Mouse (Mus musculus): ENCODE measurements around the gene Cstf3.
A peak's percentile ranks its signal among the peaks of the same experiment; 100 is the strongest.
"Not testable (repeated sequence)": the region's sequence is repeated elsewhere in the genome, so short reads cannot be mapped to it uniquely, and the experiment has no call there.

Gene Cstf3

DNA sequence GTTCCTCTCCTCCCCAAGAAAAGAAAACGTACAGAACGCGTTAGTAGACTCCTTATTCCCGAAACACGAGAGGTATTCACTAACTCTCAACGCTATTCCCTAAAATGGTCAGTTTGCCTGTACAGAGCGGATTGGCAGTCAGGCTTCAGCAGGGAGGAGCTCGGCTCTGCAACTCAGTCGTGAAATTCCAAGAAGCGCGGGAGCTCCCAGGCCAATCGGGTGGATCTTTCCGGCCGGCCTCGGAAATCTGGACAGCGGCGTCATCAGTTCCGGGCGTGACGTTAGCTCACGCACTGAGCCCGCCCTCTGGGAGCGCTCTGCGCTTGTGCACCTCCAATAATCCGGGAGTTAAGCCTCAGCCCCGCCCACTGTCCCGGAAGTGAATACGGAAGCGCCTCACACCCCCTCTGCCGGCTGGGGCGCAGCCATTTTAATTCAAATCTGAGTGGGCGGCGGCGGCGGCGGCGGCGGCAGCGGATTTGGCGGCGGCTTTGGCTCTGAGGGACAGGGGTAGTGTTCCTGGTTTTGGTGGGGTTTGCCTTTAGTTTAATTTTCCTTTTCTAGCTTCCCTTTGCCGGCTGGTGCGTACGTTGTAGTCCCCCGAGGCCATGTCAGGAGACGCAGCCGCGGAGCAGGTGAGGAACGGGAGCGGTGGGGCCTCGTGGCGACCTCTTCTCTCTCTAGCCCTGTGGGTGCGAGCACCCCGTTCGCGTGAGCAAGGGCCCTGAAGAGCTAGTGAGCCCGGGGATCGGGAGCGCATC is at the start of gene Cstf3:
Gene Cstf3 (plus strand): TSS at position 456 of the 761 bp plus-strand sequence.
- peak; percentile 99 for DNase-seq (ENCODE audit: low read depth)

DNA sequence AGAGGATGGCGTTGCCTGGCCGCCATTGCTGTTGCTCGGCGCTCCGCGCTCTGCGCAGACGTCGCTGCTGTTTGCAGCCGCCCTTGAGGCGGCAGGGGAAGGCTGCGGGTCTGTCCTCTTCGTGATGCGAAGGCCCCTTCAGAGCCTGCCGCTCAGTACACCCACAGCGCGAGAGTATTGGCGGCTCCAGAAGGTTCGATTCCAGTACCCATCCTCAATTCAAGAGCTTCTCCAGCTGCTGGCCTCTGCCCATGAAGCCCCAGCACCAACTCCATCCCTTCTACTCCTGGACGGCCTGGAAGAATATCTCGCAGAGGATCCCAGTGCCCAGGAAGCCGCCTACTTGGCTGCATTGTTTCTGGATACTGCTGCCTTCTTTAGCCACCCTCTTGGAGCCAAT is 33.6 kb upstream of the Cstf3 start:
- DNase-seq (ENCODE audit: low read depth) = not testable (repeated sequence)

DNA sequence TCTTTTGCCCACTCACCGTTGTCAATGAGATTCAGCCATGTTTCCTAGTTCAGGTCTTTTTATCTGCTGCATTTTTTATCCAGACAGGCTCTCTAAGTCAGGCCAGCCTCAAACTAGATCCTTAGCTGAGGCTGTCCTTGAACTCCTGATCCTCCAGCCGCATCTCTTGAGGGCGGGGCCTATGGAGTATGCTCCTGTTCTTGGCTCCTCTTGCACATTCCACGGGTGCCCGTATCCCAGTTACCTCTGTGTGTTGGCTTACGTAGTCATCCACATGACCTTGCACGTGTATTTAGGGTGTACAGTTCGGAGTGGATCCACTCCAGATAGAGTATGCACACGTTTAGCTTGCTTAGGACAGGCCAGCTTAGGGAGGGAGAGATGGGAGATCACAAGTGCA is 32.6 kb upstream of the Cstf3 start:
- DNase-seq (ENCODE audit: low read depth) = no peak

DNA sequence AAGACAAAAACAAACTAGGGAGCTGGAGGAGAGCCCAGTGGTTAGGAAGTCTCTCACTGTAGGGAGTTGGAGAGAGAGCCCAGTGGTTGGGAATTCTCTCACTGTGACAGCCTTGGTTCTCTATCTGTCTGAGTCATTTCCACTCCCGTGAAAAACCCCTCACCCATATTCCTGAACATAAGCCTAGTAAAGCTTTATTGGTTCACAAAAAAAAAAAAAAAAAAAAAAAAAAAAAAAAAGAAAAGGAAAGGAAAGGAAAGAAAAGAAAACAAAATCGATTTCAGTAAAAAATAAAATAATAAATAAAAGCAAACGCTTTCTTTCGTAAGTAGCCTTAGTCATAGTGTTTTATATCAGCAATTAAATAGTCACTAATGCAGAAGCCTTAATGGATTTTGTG is 32.0 kb upstream of the Cstf3 start:
- no peak for DNase-seq (ENCODE audit: low read depth)

DNA sequence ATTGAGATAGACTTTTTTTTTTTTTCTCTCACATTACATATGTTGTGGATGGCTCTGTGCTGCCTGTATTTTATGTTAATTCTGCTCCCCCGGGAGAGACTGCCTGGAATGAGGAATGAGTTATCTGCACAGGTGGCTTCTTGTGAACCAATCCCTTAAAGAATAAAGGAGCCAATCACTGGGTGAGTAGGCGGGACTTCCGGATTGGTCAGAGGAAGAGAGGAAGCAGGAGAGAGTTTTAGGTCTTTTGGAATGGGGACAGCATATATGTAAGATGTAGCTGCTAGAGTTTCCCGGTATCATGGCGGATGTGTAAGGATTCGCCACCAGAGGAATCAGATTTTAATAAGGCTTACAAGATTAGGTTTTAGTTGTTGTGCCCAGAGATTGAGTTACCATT is 31.4 kb upstream of the Cstf3 start:
- no peak for DNase-seq (ENCODE audit: low read depth)

DNA sequence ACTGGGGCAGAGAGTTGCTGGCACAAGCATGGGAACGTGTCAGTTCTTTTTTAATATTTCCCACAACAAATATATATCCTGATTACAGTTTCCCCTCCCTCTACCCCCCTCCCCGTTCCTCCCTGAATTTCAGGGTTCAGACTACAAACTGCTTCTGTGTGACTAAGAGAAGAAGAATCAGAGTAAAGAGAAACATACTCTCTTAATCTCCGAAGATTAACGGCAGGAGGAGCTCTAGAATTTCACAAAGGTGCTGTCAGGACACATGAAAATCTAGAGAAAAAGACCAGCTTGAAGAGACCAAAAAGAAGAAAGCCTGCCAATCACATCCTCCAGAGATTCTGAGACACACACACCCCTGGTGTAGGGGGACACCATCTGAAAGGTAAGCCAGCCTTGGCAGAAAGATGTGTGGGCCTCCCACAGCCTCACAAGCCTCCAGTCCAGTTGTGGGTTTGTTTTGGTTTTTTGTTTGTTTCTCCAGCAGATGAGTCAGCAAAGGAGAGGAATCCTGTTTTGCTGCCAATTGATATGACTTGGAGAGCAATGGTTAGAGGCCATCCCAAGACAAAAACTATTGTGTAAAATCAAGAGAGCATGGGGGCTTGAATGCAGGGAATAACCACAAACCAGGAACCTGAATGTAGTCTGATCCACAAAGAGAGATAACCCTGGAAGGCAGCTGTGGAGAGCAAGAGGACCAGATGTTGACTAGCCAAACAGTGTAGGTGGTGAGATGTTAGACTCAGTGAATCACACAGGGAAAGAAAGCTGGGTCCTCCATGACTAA is 30.5 kb upstream of the Cstf3 start:
- DNase-seq (ENCODE audit: low read depth) = no peak

DNA sequence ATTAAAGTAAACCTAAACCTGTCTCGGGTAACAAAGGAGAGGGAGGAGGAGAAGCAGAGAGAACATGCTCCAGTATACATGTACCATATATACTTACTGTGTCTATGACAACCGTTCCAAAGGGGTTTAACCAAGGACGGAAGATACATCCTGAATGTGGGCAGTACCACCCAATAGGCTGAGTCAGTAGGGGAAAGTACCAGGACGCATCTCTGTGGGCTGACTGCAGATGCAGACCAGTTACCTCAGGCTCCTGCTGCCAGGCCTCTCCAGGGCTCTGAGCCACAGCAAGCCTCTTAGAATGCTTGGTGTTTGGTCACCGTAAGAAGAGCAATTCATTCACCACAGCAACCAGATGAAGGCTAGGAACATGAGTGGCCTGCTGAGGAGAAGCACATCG is 28.9 kb upstream of the Cstf3 start:
- no peak for DNase-seq (ENCODE audit: low read depth)

DNA sequence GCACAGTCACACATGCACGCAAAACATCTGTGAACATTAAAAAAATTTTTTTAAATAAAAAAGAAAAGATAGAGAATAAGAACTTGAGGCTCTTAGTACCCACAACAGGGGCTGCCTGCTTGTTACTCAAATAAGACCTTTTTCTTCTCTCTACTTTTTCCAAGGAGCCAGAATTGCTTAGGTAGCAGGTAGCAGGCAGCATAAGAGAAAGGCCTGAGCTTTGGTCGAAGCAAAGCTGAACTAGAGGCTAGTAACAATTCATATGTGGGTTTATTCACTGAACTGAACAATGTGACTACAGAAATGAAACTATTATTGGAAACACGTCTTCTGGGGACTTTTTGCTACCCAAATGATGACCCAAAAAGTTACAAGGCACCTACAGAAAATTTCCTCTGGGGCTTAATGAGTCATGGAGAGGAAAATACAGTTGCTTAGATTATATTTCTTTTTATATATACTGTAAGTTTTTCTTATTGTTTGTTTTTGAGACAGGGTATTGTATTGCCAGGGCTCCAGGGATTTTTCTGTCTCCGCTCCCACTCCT is 28.3 kb upstream of the Cstf3 start:
- DNase-seq (ENCODE audit: low read depth) = no peak

DNA sequence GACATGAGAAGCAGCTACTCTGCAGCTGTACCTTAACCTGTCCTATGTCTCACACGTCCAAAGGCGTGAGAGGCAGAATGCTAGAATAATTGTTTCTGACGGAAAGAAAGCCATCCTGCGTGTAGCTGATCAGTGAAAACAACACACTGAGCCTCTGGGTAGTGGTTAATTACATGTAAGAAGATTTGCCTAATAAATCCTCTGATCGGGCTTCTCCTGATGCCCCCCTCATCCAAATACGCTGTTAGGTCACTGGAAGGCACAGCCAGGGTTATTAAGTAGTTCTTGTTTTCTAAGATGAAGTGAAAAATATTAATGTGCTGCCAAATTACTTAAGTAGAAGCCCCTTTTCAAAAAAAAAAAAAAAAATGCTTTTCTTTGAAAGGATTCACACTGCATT is 18.3 kb upstream of the Cstf3 start:
- DNase-seq (ENCODE audit: low read depth) = no peak

DNA sequence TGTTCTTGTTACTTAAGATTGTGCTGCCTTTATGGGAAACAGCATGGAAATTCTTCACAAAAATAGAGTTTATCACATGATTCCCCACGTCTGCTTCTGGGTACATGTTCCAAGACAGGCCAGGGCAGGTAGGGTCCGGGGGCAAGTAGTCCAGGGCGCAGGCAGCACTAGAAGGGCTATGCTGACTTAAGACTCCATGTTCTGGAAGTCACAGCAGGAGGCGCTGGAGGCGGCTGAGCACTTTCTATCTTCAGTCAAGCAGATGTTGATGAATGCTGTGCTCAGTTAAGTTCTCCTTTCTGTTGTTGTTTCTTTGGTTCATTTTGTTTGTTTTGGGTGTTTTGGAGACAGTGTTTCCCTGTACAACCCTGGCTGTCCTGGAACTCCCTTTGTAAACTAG is 14.1 kb upstream of the Cstf3 start:
- DNase-seq (ENCODE audit: low read depth) = no peak

DNA sequence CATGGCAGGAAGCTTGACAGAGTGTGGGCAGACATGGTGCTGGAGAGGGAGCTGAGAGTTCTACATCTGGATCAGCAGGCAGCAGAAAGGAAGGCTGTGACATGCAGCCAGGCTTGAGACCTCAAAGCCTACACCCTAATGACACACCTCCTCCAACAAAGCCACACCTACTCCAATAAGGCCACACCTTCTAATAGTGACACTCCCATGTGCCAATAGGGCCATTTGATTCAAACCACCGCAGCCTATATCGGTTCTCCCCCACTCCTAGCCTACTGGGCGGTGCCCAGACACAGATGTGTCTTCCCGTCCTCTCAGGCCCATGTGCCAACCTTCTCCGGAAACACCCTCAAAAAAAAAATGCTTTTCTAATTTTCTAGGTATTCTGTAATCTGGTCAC is 12.3 kb upstream of the Cstf3 start:
- DNase-seq (ENCODE audit: low read depth) = no peak

DNA sequence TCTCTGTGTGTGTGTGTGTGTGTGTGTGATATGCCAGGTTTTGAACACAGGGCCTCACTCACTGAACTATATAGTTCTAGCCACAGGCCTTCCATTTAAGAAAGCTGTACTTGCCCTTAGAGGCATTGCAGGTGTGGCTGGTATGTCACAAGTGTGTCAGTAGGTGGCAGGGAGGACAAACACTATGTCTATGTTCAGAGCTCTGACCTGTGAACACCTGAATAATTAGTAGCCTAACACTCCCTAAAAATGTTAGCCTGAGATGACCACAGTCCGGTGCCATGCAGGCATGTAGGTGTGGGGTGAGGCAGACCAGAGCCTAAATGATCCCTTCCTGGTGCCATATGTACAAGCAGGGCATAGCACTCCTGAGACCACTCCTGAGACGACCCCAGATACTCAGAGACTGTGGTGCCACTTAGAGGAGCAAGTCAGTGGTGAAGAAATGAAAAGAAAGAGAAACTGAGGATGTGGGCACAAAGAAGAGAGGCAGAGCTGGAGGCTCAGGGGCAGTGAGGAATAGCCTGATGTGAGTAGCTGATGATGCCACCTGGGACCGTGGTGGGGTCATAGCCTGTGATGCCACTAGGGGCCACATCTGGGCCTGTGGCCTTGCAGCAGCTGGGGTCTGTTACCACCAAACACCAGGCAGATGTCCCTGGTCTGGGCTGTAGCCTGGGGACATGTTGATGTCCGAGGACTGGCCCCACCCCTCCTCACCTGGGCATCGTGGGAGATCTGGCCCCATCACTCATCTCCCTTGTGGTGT is 11.3 kb upstream of the Cstf3 start:
- no peak for DNase-seq (ENCODE audit: low read depth)

DNA sequence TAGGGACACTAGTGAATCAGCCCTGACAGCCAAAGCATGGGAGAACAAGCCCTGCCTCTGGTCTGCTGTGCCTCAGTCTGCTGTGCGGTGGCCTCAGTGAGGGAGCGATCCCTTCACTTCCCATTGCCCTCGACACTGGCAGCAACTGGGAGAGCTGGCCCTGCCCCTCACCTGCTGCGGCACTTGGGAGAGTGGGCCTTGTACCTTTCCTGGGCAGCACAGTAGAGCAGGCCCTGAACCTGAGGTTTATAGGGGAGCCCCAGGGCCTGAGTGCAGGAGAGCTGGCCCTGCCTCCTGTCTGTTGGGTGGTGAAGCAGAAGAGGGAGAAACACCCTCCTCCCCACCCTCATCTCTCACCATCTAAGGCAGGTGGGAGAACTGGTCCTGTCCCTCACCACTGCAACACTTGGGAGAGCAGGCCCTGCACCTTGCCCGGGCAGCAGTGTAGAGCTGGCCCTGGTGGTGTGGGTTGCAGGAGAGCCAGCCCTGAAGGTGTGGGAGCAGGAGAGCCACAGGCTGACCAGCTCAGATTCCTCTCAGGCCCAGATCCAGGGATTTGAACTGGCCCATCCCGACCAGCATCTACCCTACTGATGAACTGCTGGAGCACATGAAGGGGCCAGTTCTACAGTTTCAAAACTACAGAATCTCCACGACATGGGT is 10.4 kb upstream of the Cstf3 start:
- no peak for DNase-seq (ENCODE audit: low read depth)

DNA sequence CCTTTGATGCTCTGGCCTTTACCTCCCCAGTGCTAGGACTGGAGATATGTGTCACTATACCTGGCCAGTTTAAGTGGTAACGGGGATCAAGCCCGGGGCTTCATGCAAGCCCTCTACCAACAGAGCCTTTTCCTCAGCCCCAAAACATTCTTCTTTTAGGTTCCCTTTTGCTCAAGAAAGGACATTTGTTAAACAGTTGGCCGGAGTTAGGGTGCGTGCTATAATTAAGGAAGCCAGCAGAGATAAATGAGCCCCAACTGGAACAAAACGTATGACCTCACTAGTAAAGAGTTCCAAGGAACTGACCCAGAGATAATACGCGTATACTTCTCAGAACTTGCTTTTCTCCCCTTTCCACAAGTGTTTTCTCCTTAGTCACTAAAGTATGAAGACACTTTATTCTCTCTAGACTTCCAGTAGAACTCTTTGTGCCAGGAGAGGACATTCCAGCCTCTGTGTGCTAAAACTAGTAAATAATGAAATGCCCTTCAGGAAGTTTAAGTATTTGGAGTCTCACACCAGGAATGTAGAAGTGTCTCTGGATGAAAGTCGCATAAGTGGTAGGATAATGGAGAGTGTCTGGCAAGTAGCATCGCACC is 8.9 kb upstream of the Cstf3 start:
- DNase-seq (ENCODE audit: low read depth) = no peak

DNA sequence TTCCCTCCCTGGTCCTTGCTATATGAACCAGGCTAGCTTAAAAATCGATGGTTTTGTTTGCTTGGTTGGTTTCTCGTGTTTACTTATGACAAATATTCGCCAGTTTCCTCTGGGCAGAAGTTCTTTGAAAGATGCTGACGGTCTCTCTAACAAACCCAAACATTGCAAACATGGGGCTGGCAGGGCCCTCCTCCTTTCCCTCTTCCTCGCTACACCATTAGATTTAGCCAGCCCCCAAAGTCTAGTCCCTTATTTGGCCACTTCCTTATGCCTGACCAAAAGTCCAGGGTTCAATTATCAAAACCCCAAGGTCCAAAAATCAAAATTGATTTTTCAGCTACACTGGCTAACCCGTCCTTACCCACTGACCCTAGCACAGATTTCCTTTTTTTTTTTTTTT is 7.3 kb upstream of the Cstf3 start:
- no peak for DNase-seq (ENCODE audit: low read depth)

DNA sequence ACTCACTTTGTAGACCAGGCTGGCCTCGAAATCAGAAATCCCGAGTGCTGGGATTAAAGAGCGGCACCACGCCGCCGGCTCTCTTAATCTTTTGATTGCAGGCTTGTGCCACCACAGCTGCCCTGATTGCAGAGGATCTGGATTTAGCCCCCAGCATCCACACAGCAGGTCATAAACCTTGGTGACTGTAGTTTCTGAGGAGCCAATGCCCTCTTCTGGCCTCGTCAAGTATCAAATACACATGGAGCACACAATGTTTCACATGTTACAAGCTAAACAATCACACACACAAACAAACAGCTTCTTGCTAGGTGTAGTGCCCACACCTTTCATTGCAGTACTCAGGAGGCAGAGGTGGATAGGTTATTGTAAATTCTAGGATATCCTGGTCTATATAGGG is 6.1 kb upstream of the Cstf3 start:
- peak; percentile 39 for DNase-seq (ENCODE audit: low read depth)

DNA sequence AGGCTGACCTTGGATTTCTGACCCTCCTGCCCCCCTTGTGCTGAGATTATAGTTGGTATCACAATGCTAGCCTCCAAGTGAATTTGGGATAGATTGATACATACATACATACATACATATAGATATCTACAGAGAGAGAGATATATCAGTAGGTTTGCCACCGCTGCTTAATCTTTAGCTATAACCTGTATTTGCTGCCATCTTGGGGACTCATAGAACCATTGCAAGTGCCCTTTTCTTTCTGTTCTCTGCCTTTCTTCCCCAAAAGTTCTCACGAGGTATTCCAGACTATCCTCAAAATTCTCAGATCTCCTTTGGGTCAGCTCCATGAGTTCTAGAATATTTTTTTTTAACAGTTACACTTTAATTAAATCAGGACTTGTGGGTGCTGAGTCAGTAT is 4.7 kb upstream of the Cstf3 start:
- DNase-seq (ENCODE audit: low read depth) = peak; percentile 65

DNA sequence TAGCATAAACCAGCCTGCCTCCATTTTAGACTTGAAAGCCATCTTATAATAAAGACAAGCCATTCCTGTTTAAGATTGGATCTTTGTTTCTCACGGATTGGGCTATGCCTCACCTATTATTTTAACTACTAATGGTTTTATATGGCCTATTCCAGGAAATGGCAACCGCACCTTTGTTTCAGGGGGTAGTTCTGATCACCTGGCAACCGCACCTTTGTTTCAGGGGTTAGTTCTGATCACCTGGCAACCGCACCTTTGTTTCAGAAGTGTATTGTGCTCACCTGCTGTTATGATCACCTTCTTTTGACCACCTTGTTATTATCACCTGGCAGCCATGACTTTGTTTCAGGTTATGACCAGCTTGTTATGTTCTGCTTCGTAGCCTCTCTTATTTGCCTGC is 1.8 kb upstream of the Cstf3 start:
- no peak for DNase-seq (ENCODE audit: low read depth)

DNA sequence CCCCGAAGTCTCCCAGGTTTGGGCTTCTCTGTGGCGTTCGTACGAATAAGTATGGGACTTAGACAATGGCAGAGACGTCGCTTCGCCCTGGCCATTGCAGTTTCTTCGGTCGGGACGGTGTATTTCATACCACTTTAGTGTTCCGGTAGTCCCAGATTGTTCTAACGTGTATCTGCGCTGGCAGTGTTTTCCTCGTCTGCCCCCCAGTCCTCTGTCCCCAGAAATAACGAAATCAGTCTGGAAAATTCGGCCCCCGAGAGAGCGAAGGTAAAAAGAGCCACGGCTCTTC is 450 bp downstream of the Cstf3 start:
- DNase-seq (ENCODE audit: low read depth) = no peak

DNA sequence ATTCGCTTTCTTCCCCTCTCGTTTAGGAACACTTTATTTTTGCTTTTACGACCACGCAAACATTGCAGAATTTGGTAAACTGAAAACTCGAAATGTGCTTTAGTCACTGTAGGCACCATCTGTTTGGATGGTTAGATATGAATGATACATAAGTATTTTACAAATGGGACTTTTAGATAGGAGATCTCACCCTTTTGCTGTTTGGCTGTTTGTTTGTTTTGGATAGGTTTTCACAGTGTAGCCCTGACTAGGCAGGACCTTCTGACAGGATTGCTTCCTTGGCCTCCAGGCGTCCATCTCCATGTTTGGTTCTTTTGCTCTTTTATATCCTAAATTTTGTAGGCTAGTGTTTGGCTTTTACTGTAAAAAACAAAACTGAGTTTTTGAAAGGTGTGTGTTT is 818 bp downstream of the Cstf3 start:
- peak; percentile 34 for DNase-seq (ENCODE audit: low read depth)

DNA sequence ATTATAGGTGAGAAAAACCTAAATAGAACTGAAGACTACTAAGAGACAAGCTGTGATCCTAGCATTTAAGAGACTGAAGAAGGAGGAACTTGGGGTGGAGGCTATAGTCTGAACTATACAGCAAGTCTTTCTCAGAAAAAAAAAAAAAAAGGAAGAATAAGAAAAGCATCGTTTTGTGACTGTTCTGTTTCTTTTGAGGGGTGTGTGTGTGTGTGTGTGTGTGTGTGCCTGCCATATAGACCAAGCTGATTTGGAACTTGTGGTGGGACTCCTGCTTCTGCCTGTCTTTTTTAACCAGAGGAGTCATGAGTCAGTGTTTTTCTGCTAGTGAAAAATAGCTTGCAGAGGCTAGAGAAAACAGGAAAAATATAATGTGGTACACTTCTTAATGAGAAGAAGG is 4.7 kb downstream of the Cstf3 start:
- DNase-seq (ENCODE audit: low read depth) = peak; percentile 70

DNA sequence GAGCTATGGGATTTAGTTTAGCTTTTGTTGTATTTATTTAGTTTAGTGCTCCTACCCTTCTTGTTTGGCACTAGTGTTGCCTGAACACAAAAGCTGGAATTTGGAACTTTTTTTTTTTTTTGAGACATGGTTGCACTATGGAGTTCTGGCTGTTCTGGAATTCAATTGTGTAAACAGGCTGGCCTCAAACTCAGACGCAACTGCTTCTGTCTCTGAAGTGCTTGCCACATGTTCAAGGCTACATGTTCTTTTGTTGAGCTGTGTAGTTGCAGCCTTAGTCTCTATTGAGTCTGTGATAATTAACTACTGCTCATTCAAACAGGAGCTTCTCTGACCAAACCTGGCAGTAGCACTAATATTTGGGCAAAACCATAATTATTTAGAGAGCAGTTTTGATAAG is 13.1 kb downstream of the Cstf3 start:
- DNase-seq (ENCODE audit: low read depth) = no peak
